Mouse (Mus musculus): ENCODE data around the gene Gm20388.

DNA sequence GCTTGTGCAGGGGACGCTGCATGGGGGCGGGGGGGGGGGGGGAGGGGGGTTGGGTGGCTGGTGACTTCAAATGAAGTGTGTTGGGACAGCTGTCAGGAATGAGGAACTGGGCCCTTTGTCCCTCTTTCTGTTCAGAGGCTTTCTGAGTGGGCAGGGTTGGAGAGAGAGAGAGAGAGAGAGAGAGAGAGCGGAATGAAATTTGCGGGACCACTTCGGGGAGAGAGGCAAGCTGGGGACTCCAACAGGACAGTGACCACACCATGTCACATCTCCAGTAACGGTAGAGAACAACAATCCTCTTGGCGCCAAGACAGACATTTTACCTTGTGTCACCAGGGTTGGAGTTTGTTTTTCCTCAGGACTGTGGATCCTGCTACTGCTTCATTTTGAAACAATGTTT is 1934.1 kb downstream of the Gm20388 start:
- TF ChIP-seq CTCF (IDR thresholded peaks at IDR 0.05; ENCODE audit: extremely low read depth, insufficient read depth, low read length) (no peak), POLR2A (IDR thresholded peaks at IDR 0.05; ENCODE audit: extremely low read depth, insufficient read depth, low read length) (no peak)

All from cortical plate, adult 2 months (tissue).